Mouse (Mus musculus) midbrain, embryonic 16.5 days (tissue): ENCODE measurements around the gene Abcb6. TPM values are rescaled to one million over a fixed set of nuclear protein-coding genes. Genes with fewer than 3 reads are reported as not detected.

Experiments
- ATAC-seq: fragments of 200-750 bp; cut with Nextera tagmentation; 2 replicates; pipeline ENCODE4 v1.8.0; 2017; ENCODE audit warnings: moderate TSS enrichment
- H3K27ac ChIP-seq: fragments of 300-500 bp; sonication (generic); 2 replicates; pipeline ENCODE4 v1.5.1; 2014; ENCODE audit warnings: mild to moderate bottlenecking, low read length, mixed read lengths
- H3K27me3 ChIP-seq: fragments of 300-500 bp; sonication (generic); 2 replicates; pipeline ENCODE4 v1.6.1; 2014; ENCODE audit warnings: low read depth, low read length, mixed read lengths; ENCODE audit not compliant: control insufficient read depth, insufficient read depth
- H3K36me3 ChIP-seq: fragments of 300-500 bp; sonication (generic); 2 replicates; pipeline ENCODE4 v1.6.1; 2014; ENCODE audit warnings: mild to moderate bottlenecking, low read length, moderate library complexity, mixed read lengths; ENCODE audit not compliant: control insufficient read depth, insufficient read depth
- H3K4me1 ChIP-seq: fragments of 300-500 bp; sonication (generic); 2 replicates; pipeline ENCODE4 v1.6.1; 2014; ENCODE audit warnings: mild to moderate bottlenecking, low read length, mixed read lengths; ENCODE audit not compliant: control insufficient read depth, insufficient read depth
- H3K4me2 ChIP-seq: fragments of 300-500 bp; sonication (generic); 2 replicates; pipeline ENCODE4 v1.6.1; 2014; ENCODE audit warnings: mild to moderate bottlenecking, low read length, mixed read lengths
- H3K4me3 ChIP-seq: fragments of 300-500 bp; sonication (generic); 2 replicates; pipeline ENCODE4 v1.5.1; 2014; ENCODE audit warnings: low read depth, mild to moderate bottlenecking, low read length, moderate library complexity, mixed read lengths
- H3K9ac ChIP-seq: fragments of 300-500 bp; sonication (generic); 2 replicates; pipeline ENCODE4 v1.6.1; 2014; ENCODE audit warnings: low read depth, low read length, mixed read lengths
- H3K9me3 ChIP-seq: fragments of 300-500 bp; sonication (generic); replicated peaks from 2 replicates; pipeline ENCODE4 v1.6.1; 2014; ENCODE audit warnings: mild to moderate bottlenecking, low read length, mixed read lengths; ENCODE audit not compliant: control insufficient read depth, poor library complexity, severe bottlenecking
- WGBS: fragments of 180-500 bp; shearing (Covaris S2); extraction: QIAGEN DNeasy Blood & Tissue Kit; methylation state at CpG from one replicate; pipeline ENCODE4 v1.1.7; 2014; 5-methylcytosine and 5-hydroxymethylcytosine counted together
- polyA plus RNA-seq: library from polyadenylated mRNA; unstranded; fragments of >200 nt; fragmentation: Nextera tagmentation; extraction: Ambion mirVana; gene quantifications from 2 replicates; pipeline ENCODE4 v1.2.1, GENCODE M21; 2015

Gene Abcb6
- 57.1 and 57.7 TPM in 2 replicates for polyA plus RNA-seq

DNA sequence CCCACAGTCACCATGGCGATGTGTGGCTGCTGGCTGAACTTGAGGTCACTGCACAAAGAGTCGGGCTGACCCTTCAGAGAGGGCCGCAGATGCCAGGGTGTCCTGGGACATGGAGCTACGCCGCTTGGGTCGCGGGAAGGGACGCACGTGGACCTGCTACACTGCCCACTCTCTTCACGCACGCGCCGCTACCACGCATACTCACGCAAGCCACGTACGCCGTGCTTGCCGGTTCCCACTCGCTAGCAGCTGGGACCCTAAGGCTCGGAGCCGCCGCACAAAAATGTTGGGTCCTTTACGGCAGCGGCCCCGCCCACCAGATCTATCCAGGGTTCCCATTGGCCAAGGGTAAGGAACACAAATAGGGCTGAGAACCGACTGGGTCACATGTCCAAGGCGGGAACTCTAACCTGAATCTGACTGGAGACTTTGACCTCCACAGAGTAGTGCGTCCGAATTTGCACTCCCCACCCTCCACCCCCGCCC is at the start of gene Abcb6:
TSS of gene Abcb6 (minus strand) at position 288 of the 486 bp plus-strand sequence.
- Histone ChIP-seq H3K4me1 (peaks cover 18% of the 10 kb centered on the region), H3K27ac (peak within 1 kb of the TSS; percentile 45), H3K9ac (peak within 1 kb of the TSS; percentile 70), H3K27me3 (no peaks in the 10 kb centered on the region), H3K9me3 (no peaks in the 10 kb centered on the region), H3K4me3 (peak within 1 kb of the TSS; percentile 61), H3K36me3 (peaks cover 43% of the 10 kb centered on the region), H3K4me2 (peak within 1 kb of the TSS; percentile 100)
- peak; percentile 95 for ATAC-seq
- 0% methylated on average over 31 of the region's 31 CpGs for WGBS

DNA sequence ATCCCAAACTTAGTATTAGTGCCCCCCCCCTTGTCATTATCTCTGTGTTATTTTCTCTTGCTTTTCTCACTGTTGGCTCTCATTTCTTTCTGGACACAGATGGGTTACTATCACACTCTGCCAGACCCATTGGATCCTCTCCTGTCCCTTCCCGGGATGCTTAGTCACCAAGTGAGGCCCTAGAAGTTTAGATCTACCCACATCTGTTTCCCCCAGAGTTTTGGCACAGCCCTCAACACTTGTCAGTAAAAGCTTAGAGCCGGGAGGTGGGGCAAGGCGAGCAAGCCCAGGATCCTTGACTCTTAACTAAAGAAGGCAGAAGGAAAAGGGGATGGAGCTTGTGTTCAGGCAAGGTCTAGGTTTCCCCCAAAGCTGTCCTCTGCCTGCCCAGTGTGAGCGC is 49.0 kb upstream of the Abcb6 start:
- Histone ChIP-seq H3K4me2 (no peak overlapping the region), H3K4me1 (no peaks in the 10 kb centered on the region), H3K9ac (no peak overlapping the region), H3K27me3 (no peaks in the 10 kb centered on the region), H3K4me3 (no peak overlapping the region), H3K36me3 (no peaks in the 10 kb centered on the region), H3K9me3 (no peaks in the 10 kb centered on the region), H3K27ac (no peak overlapping the region)
- WGBS = 78% methylated on average over 4 of the region's 4 CpGs
- ATAC-seq = no peak

GRCm38 (mm10) chr1:75227653-75228052 is 47.5 kb upstream of the Abcb6 start:
- no peak for ATAC-seq
- WGBS = 65% methylated on average over 1 of the region's 1 CpGs
- Histone ChIP-seq H3K27ac (no peak overlapping the region), H3K9ac (no peak overlapping the region), H3K4me2 (no peak overlapping the region), H3K9me3 (no peaks in the 10 kb centered on the region), H3K36me3 (no peaks in the 10 kb centered on the region), H3K4me3 (no peak overlapping the region), H3K27me3 (no peaks in the 10 kb centered on the region), H3K4me1 (no peaks in the 10 kb centered on the region)

GRCm38 (mm10) chr1:75226138-75226537 is 45.9 kb upstream of the Abcb6 start:
- H3K9me3 ChIP-seq = no peaks in the 10 kb centered on the region
- H3K4me2 ChIP-seq = no peak overlapping the region
- no peaks in the 10 kb centered on the region for H3K36me3 ChIP-seq
- 78% methylated on average over 2 of the region's 2 CpGs for WGBS
- H3K4me1 ChIP-seq = no peaks in the 10 kb centered on the region
- no peak for ATAC-seq
- H3K9ac ChIP-seq = no peak overlapping the region
- H3K27me3 ChIP-seq = peaks cover 10% of the 10 kb centered on the region
- H3K4me3 ChIP-seq = no peak overlapping the region
- no peak overlapping the region for H3K27ac ChIP-seq

- Histone ChIP-seq H3K36me3 (no peaks in the 10 kb centered on the region), H3K9ac (no peak overlapping the region), H3K4me3 (no peak overlapping the region), H3K4me2 (no peak overlapping the region), H3K9me3 (no peaks in the 10 kb centered on the region), H3K27me3 (peaks cover 16% of the 10 kb centered on the region), H3K4me1 (no peaks in the 10 kb centered on the region), H3K27ac (no peak overlapping the region)
- no peak for ATAC-seq
- WGBS = 60% methylated on average over 3 of the region's 3 CpGs
These were observed 45.3 kb upstream of the Abcb6 start for GRCm38 (mm10) chr1:75225473-75225872.

DNA sequence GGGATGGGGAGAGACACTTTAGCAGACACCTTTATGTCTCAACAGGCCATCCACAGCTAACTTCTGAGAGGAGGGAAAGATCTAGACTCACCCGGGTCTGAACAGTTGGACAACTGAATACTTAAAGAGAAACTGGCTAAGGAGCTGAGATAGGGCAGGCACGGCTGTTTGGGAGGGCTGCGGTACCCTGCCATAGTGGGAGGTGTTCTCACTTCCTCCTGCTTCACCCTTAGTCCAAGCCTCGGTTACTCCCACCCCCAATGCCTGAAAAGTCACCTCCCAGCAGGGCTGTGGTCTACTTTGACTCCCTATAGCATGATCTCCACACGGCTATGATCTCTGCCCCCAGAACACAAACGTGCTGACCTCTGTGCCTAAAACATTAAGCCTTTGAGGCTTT is 43.3 kb upstream of the Abcb6 start:
- Histone ChIP-seq H3K36me3 (no peaks in the 10 kb centered on the region), H3K27ac (no peak overlapping the region), H3K9ac (no peak overlapping the region), H3K4me1 (peaks cover 8% of the 10 kb centered on the region; the same call in 1 of the 2 replicates), H3K4me2 (no peak overlapping the region), H3K9me3 (no peaks in the 10 kb centered on the region), H3K4me3 (no peak overlapping the region), H3K27me3 (peaks cover 27% of the 10 kb centered on the region)
- WGBS = 70% methylated on average over 6 of the region's 6 CpGs
- ATAC-seq = no peak

DNA sequence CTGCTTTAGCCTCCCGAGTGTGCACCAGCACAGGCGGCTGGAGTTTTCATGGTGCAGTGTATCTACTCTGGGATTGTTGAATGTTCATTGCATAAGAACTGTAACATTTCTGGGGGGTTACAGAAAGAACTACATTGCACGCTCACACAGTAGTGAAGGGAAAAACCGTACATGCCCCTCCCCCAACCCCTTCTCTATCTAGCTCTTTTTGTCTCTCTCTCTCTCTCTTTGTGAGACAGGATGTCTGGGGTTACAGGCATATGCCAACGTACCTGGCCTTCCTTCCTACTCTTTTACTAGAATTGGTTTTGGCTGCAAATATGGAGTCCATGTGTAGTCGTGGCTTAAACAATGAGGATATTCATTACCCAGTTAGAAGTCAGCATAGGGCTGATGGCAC is 42.7 kb upstream of the Abcb6 start:
- H3K9me3 ChIP-seq = no peaks in the 10 kb centered on the region
- no peak for ATAC-seq
- no peaks in the 10 kb centered on the region for H3K36me3 ChIP-seq
- H3K27ac ChIP-seq = no peak overlapping the region
- peaks cover 32% of the 10 kb centered on the region for H3K27me3 ChIP-seq
- no peak overlapping the region for H3K9ac ChIP-seq
- WGBS = 85% methylated on average over 6 of the region's 6 CpGs
- H3K4me1 ChIP-seq = peaks cover 12% of the 10 kb centered on the region; the same call in 1 of the 2 replicates
- no peak overlapping the region for H3K4me3 ChIP-seq
- H3K4me2 ChIP-seq = no peak overlapping the region

DNA sequence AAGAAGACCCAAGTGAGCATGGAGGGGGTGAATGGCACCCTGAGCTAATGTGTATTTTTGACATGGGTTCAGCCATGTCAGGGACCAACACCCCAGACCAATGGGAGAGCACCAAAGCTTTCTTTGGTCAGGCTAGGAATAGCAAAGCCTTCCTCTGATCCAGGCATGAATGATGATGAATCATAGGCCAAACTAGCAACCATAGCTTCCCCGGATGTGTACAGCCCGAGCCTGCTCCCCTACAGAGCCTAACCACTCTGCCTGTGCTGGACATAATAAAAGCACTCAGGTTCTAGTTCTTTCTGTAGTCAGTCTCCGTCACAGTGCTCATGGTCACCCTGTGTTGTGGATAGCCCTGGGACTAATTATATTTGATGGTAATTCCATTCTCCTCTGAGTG is 41.3 kb upstream of the Abcb6 start:
- Histone ChIP-seq H3K36me3 (no peaks in the 10 kb centered on the region), H3K4me1 (peaks cover 12% of the 10 kb centered on the region; the same call in 1 of the 2 replicates), H3K27ac (no peak overlapping the region), H3K9me3 (no peaks in the 10 kb centered on the region), H3K27me3 (peaks cover 40% of the 10 kb centered on the region), H3K4me2 (no peak overlapping the region), H3K9ac (no peak overlapping the region), H3K4me3 (no peak overlapping the region)
- 75% methylated on average over 3 of the region's 3 CpGs for WGBS
- ATAC-seq = no peak

- Histone ChIP-seq H3K4me2 (peak within 1 kb of the TSS; percentile 95), H3K9ac (peak within 1 kb of the TSS; percentile 72), H3K4me1 (peaks cover 12% of the 10 kb centered on the region; the same call in 1 of the 2 replicates), H3K4me3 (peak within 1 kb of the TSS; percentile 59), H3K27ac (no peak within 1 kb of the TSS), H3K36me3 (peaks cover under 1% of the 10 kb centered on the region; the same call in 1 of the 2 replicates), H3K9me3 (no peaks in the 10 kb centered on the region), H3K27me3 (peaks cover 40% of the 10 kb centered on the region)
- ATAC-seq = peak; percentile 58
- under 1% methylated on average over 34 of the region's 34 CpGs for WGBS
These were observed 39.3 kb upstream of the Abcb6 start, which contains the start of gene Tuba4a for GRCm38 (mm10) chr1:75219531-75219930. Gene Tuba4a (minus strand): TSS chr1:75219865.
